Mouse (Mus musculus) cerebellum, postnatal 10 days (tissue): ENCODE measurements around the gene Olfr1357.
"Not testable (repeated sequence)": the region's sequence is repeated elsewhere in the genome, so short reads cannot be mapped to it uniquely, and the experiment has no call there.

Experiments used
- DNase-seq, 2 experiments: peaks; one replicate each; pipeline ENCODE4 v3.0.0; 2021; ENCODE audit warnings: mixed read lengths in 2 of 2

Gene Olfr1357

DNA sequence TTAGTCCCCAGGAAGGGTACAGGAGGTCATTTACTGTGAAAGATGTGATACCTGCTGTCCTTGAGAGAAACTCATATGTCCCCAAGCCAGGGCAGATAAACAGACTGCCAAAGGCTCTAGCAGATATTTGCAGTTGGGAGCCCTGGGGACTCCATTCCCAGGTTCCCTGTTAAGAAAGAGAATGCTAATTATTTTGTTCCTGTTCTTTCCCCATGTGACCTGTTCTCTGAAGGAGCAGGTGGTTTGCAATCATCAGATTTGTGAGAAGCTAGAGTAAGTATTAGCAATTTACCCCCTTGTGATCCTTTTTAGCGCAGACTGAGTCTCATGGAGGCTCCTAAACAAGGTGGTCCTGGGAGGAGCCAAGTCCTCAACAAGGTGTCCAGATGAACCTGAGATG, at the start of gene Olfr1357:
TSS of gene Olfr1357 (minus strand) at position 101 of the 400 bp plus-strand sequence.
- DNase-seq, result no peak

DNA sequence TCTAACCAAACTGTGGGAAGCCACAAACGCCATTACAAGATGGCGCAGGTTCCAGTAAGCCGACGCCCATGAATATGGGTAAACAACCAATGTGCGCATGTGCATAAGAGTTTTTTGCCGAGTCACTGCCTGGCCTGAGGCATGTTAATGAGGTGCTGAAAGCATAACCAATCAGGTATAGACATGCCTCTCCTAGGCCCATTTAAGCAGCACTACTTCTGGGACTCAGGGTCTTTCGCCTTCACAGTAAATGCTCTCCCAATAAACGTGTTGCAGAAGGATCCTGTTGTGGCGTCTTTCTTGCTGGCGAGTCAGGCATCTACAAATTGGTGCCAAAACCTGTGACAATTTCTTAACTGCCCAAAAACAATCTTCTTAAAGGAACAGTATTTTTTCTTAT, 48.8 kb upstream of the Olfr1357 start:
- not testable (repeated sequence) for DNase-seq

DNA sequence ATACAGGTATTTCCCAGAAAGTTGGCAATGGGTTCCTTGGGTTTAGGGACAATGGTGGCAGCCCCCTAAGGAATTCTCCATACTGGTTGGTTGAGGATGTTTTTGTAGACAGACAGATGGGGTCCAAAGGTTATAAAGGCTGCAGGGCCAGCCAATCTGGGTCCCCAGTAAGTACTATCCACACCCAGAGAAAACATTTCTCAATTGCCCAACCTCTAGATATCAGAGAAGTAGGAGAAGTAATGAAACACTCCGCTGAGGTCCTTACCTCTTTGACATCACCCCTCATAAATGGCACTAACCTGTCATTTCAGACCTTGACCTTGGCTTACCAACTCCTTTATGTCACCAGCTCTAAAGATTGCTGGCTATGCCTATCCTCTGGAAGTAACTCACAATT, 46.7 kb upstream of the Olfr1357 start:
- DNase-seq, result no peak

DNA sequence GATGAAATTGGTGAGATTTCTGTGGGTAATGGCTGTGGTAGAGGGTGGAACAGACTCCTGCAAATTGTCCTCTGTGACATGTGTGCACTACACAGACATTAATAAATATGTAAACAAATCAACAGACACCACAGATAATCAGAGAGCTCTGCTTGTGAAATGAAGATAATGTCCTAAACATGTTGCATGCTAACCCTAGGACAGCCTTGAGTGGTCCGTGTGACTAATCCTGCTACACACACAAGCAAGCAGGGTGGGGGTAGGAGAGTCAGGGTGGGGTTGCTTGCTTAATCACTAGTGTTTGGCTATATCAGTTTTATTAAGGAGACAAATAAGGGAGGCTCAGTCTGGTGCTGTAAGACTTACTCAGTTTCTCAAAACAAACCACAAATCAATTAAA, 43.3 kb upstream of the Olfr1357 start:
- no peak for DNase-seq

DNA sequence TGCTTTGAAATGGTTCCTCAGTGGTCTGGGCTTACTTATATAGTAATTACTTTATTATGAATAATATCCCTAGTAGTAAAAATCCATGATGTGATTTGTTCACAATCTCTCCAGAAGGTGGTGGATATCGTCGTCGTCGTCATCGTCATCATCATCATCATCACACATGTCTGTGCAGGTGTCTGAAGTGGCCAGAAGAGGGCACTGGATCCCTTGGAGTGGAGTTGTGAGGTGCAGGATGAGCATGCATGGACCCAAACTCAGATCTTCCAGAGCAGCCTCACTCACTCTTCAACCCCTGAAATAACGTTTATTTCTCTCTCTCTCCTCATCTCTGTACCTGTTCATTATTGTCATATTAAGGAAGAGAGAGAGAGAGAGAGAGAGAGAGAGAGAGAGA, 14.4 kb upstream of the Olfr1357 start:
- DNase-seq, result peak; percentile 75 to 79

DNA sequence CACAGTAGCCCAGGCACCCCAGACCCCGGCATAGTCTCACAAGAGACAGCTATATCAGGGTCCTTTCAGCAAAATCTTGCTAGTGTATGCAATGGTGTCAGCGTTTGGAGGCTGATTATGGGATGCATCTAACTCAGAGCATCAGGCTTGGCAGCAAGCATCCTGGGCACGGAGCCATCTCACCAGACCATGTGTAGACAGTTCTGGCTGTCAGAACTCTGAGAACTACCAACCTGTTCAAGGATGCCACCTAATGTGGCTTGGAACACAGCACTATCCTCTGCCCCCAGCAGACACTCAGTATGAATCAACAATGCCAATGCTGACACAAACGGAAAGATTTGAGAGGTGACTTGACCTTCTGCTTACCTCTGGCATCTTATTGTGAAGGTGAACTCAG, 12.3 kb upstream of the Olfr1357 start:
- peak; percentile 86 to 89 for DNase-seq

DNA sequence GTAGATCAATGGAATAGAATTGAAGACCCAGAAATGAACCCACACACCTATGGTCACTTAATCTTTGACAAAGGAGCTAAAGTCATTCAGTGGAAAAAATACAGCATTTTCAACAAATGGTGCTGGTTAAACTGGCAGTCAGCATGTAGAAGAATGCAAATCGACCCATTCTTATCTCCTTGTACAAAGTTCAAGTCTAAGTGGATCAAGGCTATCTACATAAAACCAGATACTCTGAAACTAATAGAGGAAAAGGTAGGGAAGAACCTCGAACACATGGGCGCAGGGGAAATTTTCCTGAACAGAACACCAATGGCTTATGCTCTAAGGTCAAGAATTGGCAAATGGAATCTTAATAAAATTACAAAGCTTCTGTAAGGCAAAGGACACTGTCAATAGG, 5.3 kb upstream of the Olfr1357 start:
- not testable (repeated sequence) for DNase-seq

DNA sequence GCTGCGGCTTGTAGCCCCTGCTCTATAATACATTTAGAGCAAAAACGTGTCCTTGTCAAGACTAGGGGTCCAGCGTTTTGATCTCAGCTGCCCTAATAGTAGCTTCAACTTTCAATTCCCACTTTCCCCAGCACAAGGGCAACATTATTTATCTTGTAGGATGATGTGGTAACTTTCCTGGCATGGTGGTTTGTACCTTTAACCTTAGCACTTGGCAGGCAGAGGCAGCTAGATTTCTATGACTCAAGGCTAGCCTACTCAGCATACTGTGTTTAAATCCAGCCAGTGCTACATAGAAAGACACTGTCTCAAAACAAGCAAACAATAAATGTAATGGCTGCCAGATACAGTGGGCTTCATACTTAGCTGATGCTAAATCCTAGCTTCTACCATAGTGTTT, 10.3 kb downstream of the Olfr1357 start:
- no peak for DNase-seq

DNA sequence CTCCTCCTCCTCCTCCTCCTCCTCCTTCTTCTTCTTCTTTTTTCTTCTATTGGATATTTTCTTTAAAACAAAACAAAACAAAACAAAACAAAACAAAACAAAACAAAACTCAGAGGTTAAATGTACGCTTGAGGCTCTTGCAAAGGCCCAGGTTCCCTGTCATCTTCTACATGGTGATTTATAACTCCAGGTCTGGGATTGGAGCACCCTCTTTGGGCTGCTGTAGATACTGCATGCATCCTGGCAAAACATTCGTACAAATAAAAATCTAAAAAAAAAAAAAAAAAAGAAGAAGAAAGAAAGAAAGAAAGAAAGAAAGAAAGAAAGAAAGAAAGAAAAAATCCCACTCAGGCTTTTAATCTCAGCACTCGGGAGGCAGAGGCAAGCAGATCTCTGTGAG, 12.8 kb downstream of the Olfr1357 start:
- DNase-seq, result peak; percentile 75

DNA sequence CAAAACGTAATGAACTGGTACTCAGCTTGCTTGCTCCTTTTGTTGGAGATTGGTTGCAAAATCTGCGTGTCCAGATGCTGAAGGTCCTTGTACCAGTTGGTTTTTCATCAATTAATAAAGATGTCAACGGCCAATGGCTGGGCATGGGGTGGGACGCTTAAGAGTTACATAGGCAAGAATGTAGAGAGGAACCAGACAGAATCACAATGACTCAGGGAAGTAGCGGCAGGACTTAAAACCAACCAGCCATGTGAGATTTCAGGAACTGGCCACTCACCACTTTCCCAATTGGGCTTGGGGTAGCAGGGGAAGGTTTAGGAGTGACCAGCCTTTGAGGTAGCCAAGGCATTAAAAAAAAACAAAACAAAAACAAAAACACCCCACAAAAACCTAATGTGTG, 18.0 kb downstream of the Olfr1357 start:
- no peak for DNase-seq

DNA sequence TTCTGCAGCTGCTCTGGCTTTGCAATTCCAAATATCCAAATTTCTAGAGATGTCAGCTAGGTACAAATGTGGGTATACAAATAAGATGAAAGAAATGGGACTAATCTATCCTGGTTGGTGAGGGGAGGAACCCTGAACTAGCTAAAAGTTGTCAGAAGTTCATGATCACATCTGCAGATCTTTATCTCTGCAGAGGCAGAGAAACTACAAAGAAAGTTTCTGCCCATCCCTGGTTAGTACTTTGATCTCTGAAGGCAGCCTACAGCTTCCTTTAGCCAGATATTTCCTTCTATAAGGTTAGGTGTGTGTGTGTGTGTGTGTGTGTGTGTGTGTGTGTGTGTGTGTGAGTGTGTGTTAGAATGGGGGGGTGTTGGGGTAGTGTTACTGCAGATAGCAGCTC, 23.3 kb downstream of the Olfr1357 start:
- DNase-seq, result no peak

DNA sequence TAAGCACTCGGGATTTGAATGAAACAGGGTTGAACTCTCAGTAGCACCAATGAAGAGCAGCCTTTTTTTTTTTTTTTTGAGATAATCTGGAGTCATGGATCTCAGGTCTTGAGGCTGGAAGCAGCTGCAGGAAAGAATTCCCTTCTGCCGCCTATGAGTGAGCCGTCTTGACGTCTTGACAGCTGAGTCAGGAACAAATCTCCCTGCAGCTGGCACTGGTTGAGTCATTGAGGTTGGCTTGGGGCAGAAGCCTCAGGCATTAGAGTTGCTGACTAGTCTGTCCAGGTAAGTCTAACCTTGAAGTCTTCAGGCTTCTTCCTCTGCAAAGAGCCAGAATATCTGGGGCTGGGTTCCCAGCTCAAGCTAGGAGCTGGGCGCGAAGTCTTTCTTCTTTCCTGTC, 23.7 kb downstream of the Olfr1357 start:
- no peak for DNase-seq

DNA sequence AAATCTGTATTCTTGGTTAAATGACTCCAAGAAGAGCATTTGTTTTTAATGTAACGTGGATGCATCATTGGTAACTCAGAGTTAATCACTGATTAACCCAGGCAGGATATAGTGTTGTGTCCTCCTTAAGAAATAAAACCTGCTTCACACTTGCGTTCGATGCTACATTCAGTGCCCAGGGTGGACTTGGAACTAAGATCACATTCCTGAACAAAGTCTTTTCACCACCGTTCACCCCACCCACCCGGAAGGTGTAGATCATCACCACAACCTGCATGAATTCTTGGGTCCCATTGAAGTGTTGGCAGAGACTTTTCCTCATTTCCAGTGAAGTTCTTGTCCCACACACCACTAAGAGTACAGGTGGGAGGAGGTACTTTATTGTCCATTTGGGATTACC, 24.1 kb downstream of the Olfr1357 start:
- DNase-seq, result no peak

DNA sequence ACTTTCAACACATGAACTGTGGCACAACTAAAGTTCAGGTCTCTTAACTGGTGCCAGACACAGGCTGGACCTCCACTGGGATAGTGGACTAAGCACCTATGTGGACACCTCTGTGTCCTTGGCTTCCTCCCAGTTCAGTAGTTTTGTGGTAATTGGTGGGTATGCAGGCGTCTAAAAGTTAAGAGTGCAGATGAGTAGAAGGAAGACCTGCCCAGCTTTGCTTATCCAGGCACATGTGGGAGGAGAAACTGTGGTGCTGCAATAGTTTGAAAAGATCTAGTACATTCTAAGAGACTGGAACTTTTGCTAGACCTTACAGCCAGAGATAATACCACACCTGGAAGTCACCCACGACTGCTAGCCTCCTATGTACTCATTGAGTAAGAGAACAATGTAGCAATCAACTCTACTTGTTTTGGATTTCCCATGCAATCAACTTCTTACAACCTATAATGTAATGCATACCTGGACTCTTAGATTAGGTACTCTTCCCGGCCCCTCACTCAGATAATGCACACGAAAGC, 25.0 kb downstream of the Olfr1357 start:
- DNase-seq, result no peak

DNA sequence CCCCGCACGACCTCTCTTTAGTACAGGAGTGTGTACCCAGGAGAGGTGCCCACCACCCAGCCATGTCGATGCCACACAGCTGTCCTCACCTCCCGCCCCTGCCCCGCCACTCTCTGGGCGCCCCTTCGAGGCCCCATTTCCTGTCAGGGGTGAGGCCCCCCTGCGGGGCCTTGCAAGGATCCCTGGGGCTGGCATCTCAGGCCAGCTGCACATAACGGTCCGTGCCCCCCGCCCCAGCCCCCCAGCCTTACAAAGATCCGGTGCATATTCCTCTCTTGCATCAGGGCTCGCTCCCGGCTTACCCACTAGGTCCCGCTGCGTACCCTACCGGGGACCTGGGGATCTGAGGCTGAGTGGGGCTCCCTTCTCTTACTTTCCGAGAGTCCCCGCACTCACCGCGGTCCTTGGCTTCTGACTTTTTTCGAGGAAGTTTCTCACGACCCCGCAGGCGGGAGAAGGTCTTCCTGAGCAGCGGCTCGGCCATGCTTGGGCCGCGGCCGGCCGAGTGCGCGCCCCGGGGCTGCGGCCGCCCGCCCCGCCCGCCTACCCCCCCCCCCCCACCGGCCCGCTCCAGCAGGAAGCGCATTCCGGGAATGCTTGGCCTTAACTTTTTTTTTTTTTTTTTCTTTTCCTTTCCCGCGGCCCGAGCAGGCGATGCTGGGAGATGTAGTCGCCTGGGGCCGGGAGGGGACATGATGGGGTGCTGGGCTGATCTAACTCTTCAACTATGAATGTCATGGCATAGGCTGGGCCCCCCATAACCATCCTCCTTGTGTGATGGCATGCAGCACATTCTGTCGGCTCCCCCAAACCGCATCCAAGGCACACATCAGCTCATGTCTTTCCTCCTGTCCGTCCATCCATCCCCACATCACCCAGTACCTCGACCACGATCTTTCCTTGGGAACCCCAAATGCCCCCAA, 26.2 kb downstream of the Olfr1357 start, which contains the start of gene Syde1:
TSS of gene Syde1 (minus strand) at position 559 of the 923 bp plus-strand sequence.
- DNase-seq, result peak in 1 of 2 experiments; percentile 31

DNA sequence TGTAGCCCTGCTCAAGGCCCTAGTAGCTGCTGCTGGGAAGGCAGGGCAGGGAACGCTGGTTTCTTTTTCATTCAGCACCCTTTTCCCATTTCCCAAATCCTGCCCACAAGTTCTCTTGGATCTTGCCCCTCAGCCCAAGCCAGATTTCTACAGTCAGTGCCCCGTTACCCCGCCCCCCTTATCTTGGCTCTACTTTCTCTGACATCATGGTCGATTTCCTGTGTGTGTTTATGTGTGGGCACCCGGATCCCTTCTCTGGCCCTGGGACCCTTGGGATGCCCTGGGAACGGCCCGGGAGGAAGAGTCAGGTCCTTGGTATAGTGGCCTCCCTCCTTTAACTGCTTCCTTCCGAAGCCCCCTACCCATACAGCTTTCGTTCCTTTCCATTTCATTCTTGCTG, 27.1 kb downstream of the Olfr1357 start:
- DNase-seq, result no peak

DNA sequence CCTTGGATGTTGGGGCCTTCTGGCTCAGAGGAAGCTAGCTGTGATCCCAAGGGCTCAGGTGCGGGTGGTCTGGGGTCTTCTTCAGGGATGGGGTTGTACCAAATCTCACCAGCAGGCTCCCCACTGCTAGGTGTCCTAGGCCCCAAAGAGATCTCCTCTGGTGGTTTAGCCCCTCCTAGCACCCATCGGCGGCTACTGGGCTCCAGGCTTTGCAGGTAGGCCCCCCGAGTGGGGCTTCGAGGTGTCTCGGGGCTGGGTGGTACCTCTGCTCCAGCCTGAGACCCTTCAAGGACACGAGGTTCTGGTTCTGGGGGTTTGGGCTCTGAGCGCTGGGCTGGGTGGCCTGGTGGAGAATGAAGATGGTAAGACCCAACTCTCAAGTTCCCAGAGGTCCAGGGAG, 28.0 kb downstream of the Olfr1357 start:
- DNase-seq, result no peak

DNA sequence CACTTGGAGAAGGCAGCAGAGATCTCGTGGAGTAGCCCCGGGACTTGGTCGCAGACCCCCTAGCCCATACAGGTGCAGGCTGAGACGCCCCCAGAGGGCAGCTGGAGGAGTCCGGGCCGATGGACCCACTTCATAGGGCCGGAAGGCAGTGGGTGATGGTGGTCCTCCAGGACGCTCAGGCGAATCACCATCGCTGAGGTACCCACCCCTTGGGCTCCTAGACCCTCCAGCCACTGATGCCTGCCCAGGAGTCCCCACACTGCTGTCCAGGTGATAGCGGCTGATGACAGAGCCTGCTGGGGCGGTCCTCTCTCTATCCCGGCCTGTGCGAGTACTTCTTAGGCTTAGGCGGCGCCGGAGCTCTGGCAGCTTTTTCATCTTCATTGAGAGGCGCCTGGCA, 28.6 kb downstream of the Olfr1357 start:
- no peak for DNase-seq

DNA sequence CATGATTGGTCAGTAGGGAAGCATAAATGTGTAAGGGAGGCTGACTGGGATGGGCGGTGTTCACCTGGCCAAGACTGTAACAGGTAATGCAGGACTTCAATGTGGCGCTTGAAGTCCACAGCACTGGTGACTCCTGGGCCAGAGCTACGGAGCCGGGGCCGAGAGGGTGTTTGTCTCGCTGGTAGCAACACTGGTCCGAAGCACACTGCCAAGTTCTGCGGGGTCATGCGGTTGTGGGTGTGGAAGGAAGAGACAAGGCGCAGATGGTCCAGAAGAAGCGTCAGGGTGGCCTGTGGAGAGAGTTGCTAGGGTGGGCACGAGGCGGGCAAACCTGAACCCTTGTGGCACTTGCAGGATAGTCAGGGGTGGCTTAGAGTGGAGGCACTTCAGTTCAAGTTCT, 31.8 kb downstream of the Olfr1357 start:
- DNase-seq, result peak; percentile 61 to 73

DNA sequence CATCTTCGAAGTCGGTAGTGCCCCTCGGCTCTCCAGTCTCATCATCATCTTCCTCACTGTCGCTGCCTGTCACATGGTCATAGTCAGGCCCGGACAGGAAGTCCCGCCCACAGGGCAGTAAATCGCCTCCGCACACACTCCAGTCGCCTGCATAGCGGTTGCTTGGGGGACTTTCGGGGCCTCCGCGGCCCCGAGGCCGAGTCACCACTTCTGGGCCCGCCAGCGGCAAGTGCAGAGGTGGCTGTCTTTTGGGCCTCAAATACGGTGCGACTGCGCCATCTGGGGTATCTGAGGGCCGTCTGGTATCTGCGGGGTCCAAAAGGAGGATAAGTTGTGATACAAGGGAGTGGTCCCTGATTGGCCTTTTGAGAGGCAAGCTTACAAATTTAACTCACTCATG, 32.3 kb downstream of the Olfr1357 start:
- no peak for DNase-seq

DNA sequence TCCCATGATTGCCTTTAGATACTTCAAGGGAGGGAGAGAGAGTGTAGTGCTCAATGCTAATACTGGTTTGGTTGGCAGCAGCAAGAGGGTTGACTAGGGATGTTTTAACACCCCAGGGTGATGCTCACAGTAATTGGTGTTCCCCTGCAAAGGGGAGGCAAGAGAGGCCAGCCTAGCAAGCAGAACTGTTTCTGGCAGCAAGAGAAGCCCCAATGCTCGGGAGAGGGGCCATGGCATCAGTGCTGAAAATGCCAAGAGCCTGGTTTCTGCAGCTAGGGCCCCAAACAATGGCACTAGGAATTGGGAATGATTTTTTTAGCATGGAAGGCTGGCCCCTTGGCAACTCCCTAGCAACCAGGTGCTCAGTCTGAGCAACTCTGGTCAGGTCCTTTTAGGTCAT, 32.9 kb downstream of the Olfr1357 start:
- DNase-seq, result no peak

DNA sequence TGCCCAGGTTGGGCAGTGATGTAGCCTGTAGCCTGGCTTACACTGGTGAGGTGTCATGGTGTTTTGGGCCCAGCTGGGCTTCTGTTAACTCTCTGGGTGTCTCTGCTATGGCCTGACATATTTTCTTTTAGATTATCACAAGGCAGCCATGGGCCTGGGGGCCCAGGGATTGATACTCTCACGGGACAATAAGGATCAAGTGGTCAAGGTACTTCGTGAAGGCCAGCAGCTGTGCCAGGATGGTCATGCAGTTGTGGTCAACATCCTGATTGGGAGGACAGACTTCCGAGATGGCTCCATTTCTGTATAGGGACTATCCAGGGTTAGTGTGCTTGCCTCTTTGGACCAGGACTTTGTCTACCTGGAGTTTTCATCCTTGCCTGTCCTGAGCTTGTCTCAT, 33.9 kb downstream of the Olfr1357 start:
- DNase-seq, result no peak

DNA sequence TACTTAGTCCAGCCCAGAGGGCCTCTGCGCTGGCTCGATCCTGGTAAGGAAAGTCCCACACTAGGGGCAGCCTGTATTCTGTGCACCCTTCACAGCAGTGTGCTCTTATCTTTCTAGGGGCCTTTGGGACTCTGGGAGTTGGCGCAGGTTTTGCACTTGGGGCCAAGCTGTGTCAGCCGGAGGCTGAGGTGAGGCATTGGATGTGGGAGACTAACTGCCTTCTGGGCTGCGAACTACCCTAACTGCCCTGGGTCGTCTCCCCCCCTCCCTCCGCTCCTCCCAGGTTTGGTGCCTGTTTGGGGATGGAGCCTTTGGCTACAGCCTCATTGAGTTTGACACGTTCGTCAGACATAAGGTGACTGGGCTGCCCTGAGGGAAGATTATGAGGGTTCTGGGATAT, 34.5 kb downstream of the Olfr1357 start:
- no peak for DNase-seq

DNA sequence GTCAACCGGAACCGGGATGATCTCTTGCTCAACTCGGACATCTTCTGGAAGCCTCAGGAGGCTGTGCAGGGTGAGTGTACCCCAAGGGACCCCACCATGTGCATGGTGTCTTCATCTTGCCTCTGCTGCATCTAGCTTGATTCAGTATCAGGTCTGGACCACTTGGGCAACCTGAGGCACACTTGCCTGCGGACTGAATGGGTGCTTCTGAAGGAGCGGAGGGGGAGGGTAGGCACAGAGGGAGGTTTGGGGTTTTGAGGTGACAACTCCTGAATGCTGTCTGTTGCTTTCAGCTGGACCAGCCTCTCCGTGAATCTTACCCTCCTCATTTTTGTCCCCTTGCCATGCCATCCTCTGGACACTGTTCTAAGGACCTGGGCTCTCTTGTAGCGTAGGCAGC, 36.8 kb downstream of the Olfr1357 start:
- no peak for DNase-seq

DNA sequence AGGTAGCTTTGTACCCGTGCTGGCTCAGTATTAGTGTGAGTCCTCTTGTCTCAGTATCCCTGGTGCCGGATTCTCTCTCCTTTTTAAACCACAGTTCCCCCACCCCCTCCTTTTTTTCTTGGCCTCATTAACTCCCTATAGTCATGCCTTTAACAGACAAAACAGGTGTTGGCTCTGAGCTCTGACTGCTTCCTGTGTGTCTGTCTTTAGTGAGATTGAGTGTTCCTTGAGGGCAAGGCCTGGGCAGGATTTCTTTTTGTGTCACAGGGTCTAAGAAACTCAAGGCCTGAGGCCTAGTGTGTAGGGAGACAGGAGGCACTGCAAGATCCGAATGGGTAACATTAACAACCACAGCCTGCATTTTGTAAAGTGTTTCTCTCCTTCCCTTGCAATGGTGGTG, 39.7 kb downstream of the Olfr1357 start:
- no peak for DNase-seq
